ENCODE assay signal across 9 mouse cellular contexts in the genomic region with DNA sequence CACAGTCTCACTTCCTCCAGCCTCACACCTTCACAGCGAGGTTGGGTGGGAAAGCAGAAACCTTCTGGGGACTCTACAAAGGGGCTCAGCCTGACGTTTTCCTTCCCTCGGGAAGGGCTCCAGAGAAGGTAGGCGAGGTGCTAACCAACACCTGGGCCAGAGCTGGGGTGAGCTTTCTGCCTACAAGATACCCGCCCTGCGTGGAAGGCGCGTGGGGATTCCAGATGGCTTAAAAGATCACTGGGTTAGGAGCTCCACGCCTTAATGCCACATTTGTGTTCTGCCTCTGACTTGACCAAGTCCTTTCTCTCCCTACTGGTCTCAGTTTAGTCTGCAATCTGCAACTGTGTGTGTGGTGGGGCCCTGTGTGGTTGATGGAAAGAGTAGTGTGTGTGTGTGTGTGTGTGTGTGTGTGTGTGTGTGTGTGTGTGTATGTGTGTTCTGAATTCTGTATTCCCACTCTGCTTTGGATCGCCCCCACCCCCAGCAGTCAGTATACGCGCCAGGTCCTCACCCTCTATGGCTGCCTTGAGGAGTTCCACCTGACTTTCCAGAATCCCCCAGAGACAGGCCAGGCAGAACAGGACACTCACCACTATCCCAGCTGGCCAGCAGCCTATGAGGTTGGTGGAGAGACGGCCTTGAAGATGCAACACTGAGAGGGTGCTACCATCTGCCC. TPM values are rescaled to one million over a fixed set of nuclear protein-coding genes. Genes with fewer than 3 reads are reported as not detected.
A peak's percentile ranks its signal among the peaks of the same experiment; 100 is the strongest.
DNase-seq lines count a peak whose midpoint lies in the region; ATAC-seq and TF ChIP-seq lines count a peak whose summit lies in the region.
"Had no signal": no experiment of that assay in that cellular context is flagged by ENCODE, and none has a peak within 500 bp of the region (broad histone marks: within the 10 kb centered on the region; RNA-seq: fewer than 3 reads in every experiment).

No protein-coding gene starts in this region.

- no peak for ATAC-seq in limb, embryonic 14.5 days (ENCODE audit: low FRiP score, low read depth)

- no peak overlapping the region for H3K27ac ChIP-seq in heart, embryonic 10.5 days
- peak overlapping the region; percentile 88; the same call in 1 of the 2 replicates for H3K27ac ChIP-seq in forebrain, embryonic 10.5 days
- no peak overlapping the region for H3K27ac ChIP-seq in limb, embryonic 14.5 days (replicated peaks; ENCODE audit: low read depth, low read length)

- TF ChIP-seq POLR2A in limb, embryonic 14.5 days (IDR thresholded peaks at IDR 0.05; ENCODE audit: borderline replicate concordance, extremely low read depth, insufficient read depth, insufficient read length) = no peak
- TF ChIP-seq POLR2A in lung, adult 2 months (IDR thresholded peaks at IDR 0.05; ENCODE audit: borderline replicate concordance, extremely low read depth, low read depth, low read length) = no peak

- H3K4me2 ChIP-seq in limb, embryonic 14.5 days (replicated peaks; ENCODE audit: low read depth, low read length, severe bottlenecking) = peak overlapping the region; percentile 73

- 39% methylated on average over 13 of the region's 13 CpGs for whole genome bisulfite sequencing in heart, embryonic 10.5 days
- 46% methylated on average over 13 of the region's 13 CpGs for WGBS in forebrain, embryonic 10.5 days
- WGBS in limb, embryonic 14.5 days = 38% methylated on average over 13 of the region's 13 CpGs
- 34% methylated on average over 13 of the region's 13 CpGs for WGBS in lung, adult 2 months

- peak overlapping the region; percentile 66; the same call in 1 of the 2 replicates for H3K9ac ChIP-seq in limb, embryonic 14.5 days (ENCODE audit: low read depth, low read length, severe bottlenecking)

- no peak for DNase-seq in heart, embryonic 10.5 days (ENCODE audit: low spot score)
- DNase-seq in heart, postnatal 4 days = no peak
- peak; percentile 31 for DNase-seq in A20 (ENCODE audit: low read depth, low spot score)
- no peak for DNase-seq in forebrain, embryonic 10.5 days (ENCODE audit: extremely low spot score, low spot score)
- DNase-seq in limb, embryonic 14.5 days (ENCODE audit: low spot score) = no peak
- no peak for DNase-seq in urinary bladder, adult 18-20 months (ENCODE audit: low spot score in 2 of 2)
- no peak for DNase-seq in lung, adult 2 months
- no peak for DNase-seq in lung, postnatal 36 days

- peaks cover 19% of the 10 kb centered on the region for H3K36me3 ChIP-seq in heart, embryonic 10.5 days
- peaks cover 5% of the 10 kb centered on the region for H3K36me3 ChIP-seq in forebrain, embryonic 10.5 days (replicated peaks)
- peaks cover 6% of the 10 kb centered on the region; the same call in 1 of the 2 replicates for H3K36me3 ChIP-seq in limb, embryonic 14.5 days (ENCODE audit: control insufficient read depth, insufficient read depth, low read length)

- peaks cover 31% of the 10 kb centered on the region; the same call in 1 of the 2 replicates for H3K27me3 ChIP-seq in heart, embryonic 10.5 days (ENCODE audit: insufficient read depth, poor library complexity, severe bottlenecking)
- H3K27me3 ChIP-seq in forebrain, embryonic 10.5 days (ENCODE audit: poor library complexity, severe bottlenecking) = peaks cover 18% of the 10 kb centered on the region
- H3K27me3 ChIP-seq in limb, embryonic 14.5 days (ENCODE audit: control insufficient read depth, insufficient read depth, low read length) = no peaks in the 10 kb centered on the region; the same call in 1 of the 2 replicates

- H3K4me1 ChIP-seq in heart, embryonic 10.5 days = peaks cover 38% of the 10 kb centered on the region
- peaks cover 52% of the 10 kb centered on the region for H3K4me1 ChIP-seq in forebrain, embryonic 10.5 days
- H3K4me1 ChIP-seq in limb, embryonic 14.5 days (ENCODE audit: control insufficient read depth, insufficient read depth, low read length) = peaks cover 12% of the 10 kb centered on the region
- H3K4me1 ChIP-seq in lung, adult 2 months (ENCODE audit: control insufficient read depth, insufficient read depth, low read length) = no peaks in the 10 kb centered on the region; the same call in 1 of the 2 replicates

- peak overlapping the region; percentile 75 for H3K4me3 ChIP-seq in heart, embryonic 10.5 days
- peak overlapping the region; percentile 75 for H3K4me3 ChIP-seq in forebrain, embryonic 10.5 days
- peak overlapping the region; percentile 55 for H3K4me3 ChIP-seq in limb, embryonic 14.5 days (replicated peaks; ENCODE audit: low read length)
- H3K4me3 ChIP-seq in lung, adult 2 months (replicated peaks; ENCODE audit: extremely low read depth, low read depth, low read length) = no peak overlapping the region

- no peak for TF ChIP-seq CTCF in lung, adult 2 months (IDR thresholded peaks at IDR 0.05; ENCODE audit: insufficient read depth, low read length)

- H3K9me3 ChIP-seq in heart, embryonic 10.5 days = no peaks in the 10 kb centered on the region
- no peaks in the 10 kb centered on the region for H3K9me3 ChIP-seq in forebrain, embryonic 10.5 days
- no peaks in the 10 kb centered on the region for H3K9me3 ChIP-seq in limb, embryonic 14.5 days (ENCODE audit: control insufficient read depth, low read length)

RNA-seq across cellular contexts. Expression of gene Slc8a2, which starts 1.5 kb away (rescaled TPM):
- polyA plus RNA-seq in heart, embryonic 10.5 days (2016; fragmentation: Nextera tagmentation; extraction: Ambion mirVana) = 0.24 and 0.28 TPM in 2 replicates
- total RNA-seq in heart, postnatal 4 days (2021) = 1 to 10 TPM; 2.0 TPM
- polyA plus RNA-seq in forebrain, embryonic 10.5 days (2016; fragmentation: Nextera tagmentation; extraction: Ambion mirVana) = 0.22 and 0.34 TPM in 2 replicates
- polyA plus RNA-seq in limb, embryonic 14.5 days (2012; rRNA removed) = 7.3 and 9.8 TPM in 2 replicates
- 0.23 and 0.28 TPM in 2 replicates for polyA plus RNA-seq in limb, embryonic 14.5 days (2014; fragmentation: Nextera tagmentation; extraction: Ambion mirVana)
- 0.85 TPM in 2 replicates for polyA plus RNA-seq in lung, adult 2 months (2012; rRNA removed)
- total RNA-seq: monocyte, adult 5-6 weeks had no signal

RNA-seq across cellular contexts. Expression of gene Kptn, which starts 11.4 kb away (rescaled TPM):
- 31.6 and 34.9 TPM in 2 replicates for polyA plus RNA-seq in heart, embryonic 10.5 days (2016; fragmentation: Nextera tagmentation; extraction: Ambion mirVana)
- total RNA-seq in heart, postnatal 4 days (2021) = 10 to 100 TPM; 23.8 to 25.9 TPM
- polyA plus RNA-seq in forebrain, embryonic 10.5 days (2016; fragmentation: Nextera tagmentation; extraction: Ambion mirVana) = 26.0 and 28.8 TPM in 2 replicates
- 38.0 and 43.1 TPM in 2 replicates for polyA plus RNA-seq in limb, embryonic 14.5 days (2012; rRNA removed)
- polyA plus RNA-seq in limb, embryonic 14.5 days (2014; fragmentation: Nextera tagmentation; extraction: Ambion mirVana) = 28.6 and 33.5 TPM in 2 replicates
- polyA plus RNA-seq in lung, adult 2 months (2012; rRNA removed) = 25.5 and 28.3 TPM in 2 replicates

RNA-seq across cellular contexts. Expression of gene Napa, which starts 32.8 kb away (rescaled TPM):
- 182 and 196 TPM in 2 replicates for polyA plus RNA-seq in heart, embryonic 10.5 days (2016; fragmentation: Nextera tagmentation; extraction: Ambion mirVana)
- 100 to 1,000 TPM in 1 of 2 experiments, 10 to 100 TPM in 1; 90.4 to 104 TPM for total RNA-seq in heart, postnatal 4 days (2021)
- polyA plus RNA-seq in forebrain, embryonic 10.5 days (2016; fragmentation: Nextera tagmentation; extraction: Ambion mirVana) = 169 and 171 TPM in 2 replicates
- polyA plus RNA-seq in limb, embryonic 14.5 days (2012; rRNA removed) = 212 and 247 TPM in 2 replicates
- polyA plus RNA-seq in limb, embryonic 14.5 days (2014; fragmentation: Nextera tagmentation; extraction: Ambion mirVana) = 206 and 217 TPM in 2 replicates
- 144 and 157 TPM in 2 replicates for polyA plus RNA-seq in lung, adult 2 months (2012; rRNA removed)

RNA-seq across cellular contexts. Expression of gene Meis3, which starts 43.8 kb away (rescaled TPM):
- polyA plus RNA-seq in heart, embryonic 10.5 days (2016; fragmentation: Nextera tagmentation; extraction: Ambion mirVana) = 22.5 and 41.8 TPM in 2 replicates
- total RNA-seq in heart, postnatal 4 days (2021) = 1 to 10 TPM; 8.6 to 9.4 TPM
- 56.7 and 57.5 TPM in 2 replicates for polyA plus RNA-seq in forebrain, embryonic 10.5 days (2016; fragmentation: Nextera tagmentation; extraction: Ambion mirVana)
- polyA plus RNA-seq in limb, embryonic 14.5 days (2012; rRNA removed) = 29.3 and 34.2 TPM in 2 replicates
- 15.1 and 16.2 TPM in 2 replicates for polyA plus RNA-seq in limb, embryonic 14.5 days (2014; fragmentation: Nextera tagmentation; extraction: Ambion mirVana)
- polyA plus RNA-seq in lung, adult 2 months (2012; rRNA removed) = 19.4 and 23.4 TPM in 2 replicates
